Mouse (Mus musculus): ENCODE measurements around the gene Prmt7.

GRCm38 (mm10) chr8:106300739-106301715 lies 90.3 kb downstream of the Prmt7 start:
- TF ChIP-seq TAL1 (conservative IDR thresholded peaks at IDR 0.05; ENCODE audit: low read depth, low read length) (no peak), CTCF (IDR thresholded peaks at IDR 0.05; ENCODE audit: low read depth, low read length) (no peak), GATA1 (IDR thresholded peaks at IDR 0.05; ENCODE audit: borderline replicate concordance, low read length) (no peak)

Measured in G1E (cell line).